Mouse (Mus musculus): ENCODE measurements at regions not wholly inside any gene's neighbourhood (a gene's known extent, or its start where the extent isn't known, plus 50 kb on each side); places are given as distances from the start of the nearest gene placed in this dataset.

- H3K4me3 ChIP-seq (replicated peaks; ENCODE audit: low read length) = no peak overlapping the region
- H3K9me3 ChIP-seq (ENCODE audit: control insufficient read depth, low read length) = no peaks in the 10 kb centered on the region
- no peaks in the 10 kb centered on the region for H3K4me1 ChIP-seq (replicated peaks; ENCODE audit: control insufficient read depth, insufficient read depth, low read length)
- no peak overlapping the region for H3K4me2 ChIP-seq (replicated peaks)
- ATAC-seq (ENCODE audit: low FRiP score) (peak; percentile 95), DNase-seq (ENCODE audit: low spot score) (peak; percentile 76)
- H3K27me3 ChIP-seq (ENCODE audit: control insufficient read depth, insufficient read depth, low read length) = no peaks in the 10 kb centered on the region
- no peaks in the 10 kb centered on the region for H3K36me3 ChIP-seq (replicated peaks; ENCODE audit: control insufficient read depth, insufficient read depth)
- no peak overlapping the region for H3K27ac ChIP-seq
- H3K9ac ChIP-seq = no peak overlapping the region
- WGBS = 67% methylated on average over 1 of the region's 1 CpGs
Measured at GRCm38 (mm10) chr13:85773848-85774247, 272.9 kb downstream of the Cox7c start.

- ATAC-seq (ENCODE audit: low FRiP score) = no peak
- Histone ChIP-seq H3K4me2 (replicated peaks) (no peak overlapping the region), H3K9me3 (ENCODE audit: control insufficient read depth, low read length) (no peaks in the 10 kb centered on the region), H3K4me1 (replicated peaks; ENCODE audit: control insufficient read depth, insufficient read depth, low read length) (no peaks in the 10 kb centered on the region), H3K9ac (no peak overlapping the region), H3K36me3 (replicated peaks; ENCODE audit: control insufficient read depth, insufficient read depth) (no peaks in the 10 kb centered on the region), H3K4me3 (replicated peaks; ENCODE audit: low read length) (no peak overlapping the region), H3K27ac (no peak overlapping the region), H3K27me3 (ENCODE audit: control insufficient read depth, insufficient read depth, low read length) (no peaks in the 10 kb centered on the region)
- 64% methylated on average over 3 of the region's 3 CpGs for WGBS
- DNase-seq (ENCODE audit: low spot score) = no peak
Measured at GRCm38 (mm10) chr13:85771027-85771681, 275.6 kb downstream of the Cox7c start.

- DNase-seq (ENCODE audit: low spot score) = no peak
- Histone ChIP-seq H3K27me3 (ENCODE audit: control insufficient read depth, insufficient read depth, low read length) (no peaks in the 10 kb centered on the region), H3K9me3 (ENCODE audit: control insufficient read depth, low read length) (no peaks in the 10 kb centered on the region), H3K4me3 (replicated peaks; ENCODE audit: low read length) (no peak overlapping the region), H3K4me1 (replicated peaks; ENCODE audit: control insufficient read depth, insufficient read depth, low read length) (no peaks in the 10 kb centered on the region), H3K4me2 (replicated peaks) (no peak overlapping the region), H3K36me3 (replicated peaks; ENCODE audit: control insufficient read depth, insufficient read depth) (no peaks in the 10 kb centered on the region), H3K27ac (no peak overlapping the region), H3K9ac (no peak overlapping the region)
- no peak for ATAC-seq (ENCODE audit: low FRiP score)
Measured at GRCm38 (mm10) chr13:85770538-85770937, 276.2 kb downstream of the Cox7c start.

GRCm38 (mm10) chr13:85768520-85768919 is 278.2 kb downstream of the Cox7c start:
- Histone ChIP-seq H3K27ac (no peak overlapping the region), H3K4me1 (replicated peaks; ENCODE audit: control insufficient read depth, insufficient read depth, low read length) (no peaks in the 10 kb centered on the region), H3K36me3 (replicated peaks; ENCODE audit: control insufficient read depth, insufficient read depth) (no peaks in the 10 kb centered on the region), H3K4me2 (replicated peaks) (no peak overlapping the region), H3K4me3 (replicated peaks; ENCODE audit: low read length) (no peak overlapping the region), H3K9ac (no peak overlapping the region), H3K27me3 (ENCODE audit: control insufficient read depth, insufficient read depth, low read length) (no peaks in the 10 kb centered on the region), H3K9me3 (ENCODE audit: control insufficient read depth, low read length) (no peaks in the 10 kb centered on the region)
- no peak for ATAC-seq (ENCODE audit: low FRiP score)
- 80% methylated on average over 1 of the region's 1 CpGs for WGBS
- DNase-seq (ENCODE audit: low spot score) = peak; percentile 28

- no peaks in the 10 kb centered on the region for H3K27me3 ChIP-seq (ENCODE audit: control insufficient read depth, insufficient read depth, low read length)
- ATAC-seq (ENCODE audit: low FRiP score) = no peak
- DNase-seq (ENCODE audit: low spot score) = no peak
Measured at GRCm38 (mm10) chr13:85724616-85725015, 322.1 kb downstream of the Cox7c start.

GRCm38 (mm10) chr13:85724105-85724504 is 322.6 kb downstream of the Cox7c start:
- Histone ChIP-seq H3K4me3 (replicated peaks; ENCODE audit: low read length) (no peak overlapping the region), H3K9ac (no peak overlapping the region), H3K27ac (no peak overlapping the region), H3K4me1 (replicated peaks; ENCODE audit: control insufficient read depth, insufficient read depth, low read length) (no peaks in the 10 kb centered on the region), H3K9me3 (ENCODE audit: control insufficient read depth, low read length) (no peaks in the 10 kb centered on the region), H3K27me3 (ENCODE audit: control insufficient read depth, insufficient read depth, low read length) (no peaks in the 10 kb centered on the region), H3K4me2 (replicated peaks) (no peak overlapping the region), H3K36me3 (replicated peaks; ENCODE audit: control insufficient read depth, insufficient read depth) (no peaks in the 10 kb centered on the region)
- WGBS = 87% methylated on average over 5 of the region's 5 CpGs
- ATAC-seq (ENCODE audit: low FRiP score) (no peak), DNase-seq (ENCODE audit: low spot score) (no peak)

More at GRCm38 (mm10) chr13:85724616-85725015, 322.1 kb downstream of the Cox7c start:
- Histone ChIP-seq H3K36me3 (replicated peaks; ENCODE audit: control insufficient read depth, insufficient read depth) (no peaks in the 10 kb centered on the region), H3K4me3 (replicated peaks; ENCODE audit: low read length) (no peak overlapping the region), H3K4me1 (replicated peaks; ENCODE audit: control insufficient read depth, insufficient read depth, low read length) (no peaks in the 10 kb centered on the region), H3K9me3 (ENCODE audit: control insufficient read depth, low read length) (no peaks in the 10 kb centered on the region), H3K9ac (no peak overlapping the region), H3K4me2 (replicated peaks) (no peak overlapping the region), H3K27ac (no peak overlapping the region)
- WGBS = 90% methylated on average over 3 of the region's 3 CpGs

GRCm38 (mm10) chr13:85720314-85720713 is 326.4 kb downstream of the Cox7c start:
- no peak overlapping the region for H3K4me2 ChIP-seq (replicated peaks)
- no peaks in the 10 kb centered on the region for H3K36me3 ChIP-seq (replicated peaks; ENCODE audit: control insufficient read depth, insufficient read depth)
- H3K9ac ChIP-seq = no peak overlapping the region
- no peaks in the 10 kb centered on the region for H3K9me3 ChIP-seq (ENCODE audit: control insufficient read depth, low read length)
- DNase-seq (ENCODE audit: low spot score) = no peak
- H3K4me1 ChIP-seq (replicated peaks; ENCODE audit: control insufficient read depth, insufficient read depth, low read length) = no peaks in the 10 kb centered on the region
- no peak for ATAC-seq (ENCODE audit: low FRiP score)
- H3K27ac ChIP-seq = no peak overlapping the region
- H3K4me3 ChIP-seq (replicated peaks; ENCODE audit: low read length) = no peak overlapping the region
- WGBS = 91% methylated on average over 3 of the region's 3 CpGs
- H3K27me3 ChIP-seq (ENCODE audit: control insufficient read depth, insufficient read depth, low read length) = no peaks in the 10 kb centered on the region

- no peak overlapping the region for H3K4me3 ChIP-seq (replicated peaks; ENCODE audit: low read length)
- no peak for ATAC-seq (ENCODE audit: low FRiP score)
- no peaks in the 10 kb centered on the region for H3K9me3 ChIP-seq (ENCODE audit: control insufficient read depth, low read length)
- H3K9ac ChIP-seq = no peak overlapping the region
- H3K4me1 ChIP-seq (replicated peaks; ENCODE audit: control insufficient read depth, insufficient read depth, low read length) = no peaks in the 10 kb centered on the region
- DNase-seq (ENCODE audit: low spot score) = no peak
- H3K4me2 ChIP-seq (replicated peaks) = no peak overlapping the region
- WGBS = 74% methylated on average over 2 of the region's 2 CpGs
- H3K27ac ChIP-seq = no peak overlapping the region
- H3K27me3 ChIP-seq (ENCODE audit: control insufficient read depth, insufficient read depth, low read length) = no peaks in the 10 kb centered on the region
- no peaks in the 10 kb centered on the region for H3K36me3 ChIP-seq (replicated peaks; ENCODE audit: control insufficient read depth, insufficient read depth)
Measured at GRCm38 (mm10) chr13:85715883-85716498, 330.7 kb downstream of the Cox7c start.

- H3K9me3 ChIP-seq (ENCODE audit: control insufficient read depth, low read length) = no peaks in the 10 kb centered on the region
- H3K4me3 ChIP-seq (replicated peaks; ENCODE audit: low read length) = no peak overlapping the region
- no peak for DNase-seq (ENCODE audit: low spot score)
- H3K4me2 ChIP-seq (replicated peaks) = no peak overlapping the region
- no peaks in the 10 kb centered on the region for H3K4me1 ChIP-seq (replicated peaks; ENCODE audit: control insufficient read depth, insufficient read depth, low read length)
- ATAC-seq (ENCODE audit: low FRiP score) = no peak
- H3K36me3 ChIP-seq (replicated peaks; ENCODE audit: control insufficient read depth, insufficient read depth) = no peaks in the 10 kb centered on the region
- WGBS = 39% methylated on average over 1 of the region's 1 CpGs
- no peak overlapping the region for H3K9ac ChIP-seq
- H3K27me3 ChIP-seq (ENCODE audit: control insufficient read depth, insufficient read depth, low read length) = no peaks in the 10 kb centered on the region
- H3K27ac ChIP-seq = no peak overlapping the region
Measured at GRCm38 (mm10) chr13:85692374-85692773, 354.3 kb downstream of the Cox7c start.
